Mouse (Mus musculus) MEL (cell line): ENCODE measurements at regions not wholly inside any gene's neighbourhood (a gene's known extent, or its start where the extent isn't known, plus 50 kb on each side); places are given as distances from the start of the nearest gene placed in this dataset.

Source experiments
- DNase-seq: peaks from one replicate; pipeline ENCODE4 v3.0.0; 2011; ENCODE audit warnings: low read depth, low spot score
- H3K27ac ChIP-seq: 2 replicates; pipeline ENCODE4 v1.5.1; 2012; ENCODE audit warnings: low read depth, mild to moderate bottlenecking, control low read depth, low read length, moderate library complexity; ENCODE audit not compliant: control insufficient read depth
- H3K27me3 ChIP-seq, 2 experiments: fragments of 150-350 bp in 1 of 2; sonication (generic) in 1 of 2; 2 replicates each; pipeline ENCODE4 v1.6.1; 2012; ENCODE audit warnings: low read length in 2 of 2, mild to moderate bottlenecking in 2 of 2, improper control_type of control experiment in 1 of 2, moderate library complexity in 1 of 2; ENCODE audit not compliant: insufficient read depth in 2 of 2, control insufficient read depth in 1 of 2
- H3K36me3 ChIP-seq, 2 experiments: 2 replicates each; pipeline ENCODE4 v1.6.1; 2012 to 2014; ENCODE audit warnings: low read length in 2 of 2, improper control_type of control experiment in 1 of 2, inconsistent platforms in 1 of 2, mild to moderate bottlenecking in 1 of 2; ENCODE audit not compliant: insufficient read depth in 2 of 2, control insufficient read depth in 1 of 2
- H3K4me1 ChIP-seq, 2 experiments: fragments of 150-350 bp in 1 of 2; sonication (generic) in 1 of 2; 2 replicates each; pipeline ENCODE4 v1.6.1; 2012; ENCODE audit warnings: low read length in 2 of 2, improper control_type of control experiment in 1 of 2, mild to moderate bottlenecking in 1 of 2; ENCODE audit not compliant: insufficient read depth in 2 of 2, control insufficient read depth in 1 of 2
- H3K4me3 ChIP-seq, 2 experiments: fragments of 150-350 bp in 1 of 2; sonication (generic) in 1 of 2; 2 replicates each; pipeline ENCODE4 v1.5.1; 2012; ENCODE audit warnings: low read depth in 2 of 2, low read length in 2 of 2, mild to moderate bottlenecking in 2 of 2, moderate library complexity in 2 of 2, control low read depth in 1 of 2, improper control_type of control experiment in 1 of 2; ENCODE audit not compliant: control insufficient read depth in 1 of 2, insufficient read depth in 1 of 2
- H3K79me2 ChIP-seq: 2 replicates; pipeline ENCODE4 v1.6.1; 2012; ENCODE audit warnings: mild to moderate bottlenecking, low read length, moderate library complexity; ENCODE audit not compliant: control insufficient read depth, poor library complexity, insufficient read depth
- H3K9ac ChIP-seq: 2 replicates; pipeline ENCODE4 v1.6.1; 2012; ENCODE audit warnings: low read depth, mild to moderate bottlenecking, control low read depth, low read length, moderate library complexity; ENCODE audit not compliant: control insufficient read depth, poor library complexity, severe bottlenecking
- H3K9me3 ChIP-seq: fragments of 150-350 bp; sonication (generic); replicated peaks from 2 replicates; pipeline ENCODE4 v1.6.1; 2012; ENCODE audit warnings: mild to moderate bottlenecking, low read length, improper control_type of control experiment, moderate library complexity; ENCODE audit not compliant: insufficient read depth
- BHLHE40 ChIP-seq: IDR thresholded peaks from 2 replicates; pipeline ENCODE4 v1.6.1; 2012; ENCODE audit warnings: low read depth, mild to moderate bottlenecking, inconsistent platforms, low read length, improper control_type of control experiment, borderline replicate concordance
- CTCF ChIP-seq, 3 experiments: IDR thresholded peaks in 2 of 3; conservative IDR thresholded peaks in 1 of 3; 2 replicates each; pipeline ENCODE4 v1.5.1; 2011 to 2012; ENCODE audit warnings: low read length in 3 of 3, low read depth in 2 of 3, mild to moderate bottlenecking in 2 of 3, improper control_type of control experiment in 1 of 3, inconsistent platforms in 1 of 3, mixed read lengths in 1 of 3, moderate library complexity in 1 of 3; ENCODE audit not compliant: control insufficient read depth in 1 of 3, insufficient read depth in 1 of 3, poor library complexity in 1 of 3, severe bottlenecking in 1 of 3
- ELF1 ChIP-seq: IDR thresholded peaks from 2 replicates; pipeline ENCODE4 v1.6.1; 2014; ENCODE audit warnings: low read depth, mild to moderate bottlenecking, inconsistent platforms, low read length, improper control_type of control experiment, moderate library complexity
- ETS1 ChIP-seq: IDR thresholded peaks from 2 replicates; pipeline ENCODE4 v1.6.1; 2012; ENCODE audit warnings: low read depth, mild to moderate bottlenecking, inconsistent platforms, low read length, improper control_type of control experiment, moderate library complexity
- GATA1 ChIP-seq: IDR thresholded peaks from 2 replicates; pipeline ENCODE4 v1.6.1; 2011; ENCODE audit warnings: low read depth, low read length, improper control_type of control experiment
- JUND ChIP-seq: IDR thresholded peaks from 2 replicates; pipeline ENCODE4 v1.6.1; 2011; ENCODE audit warnings: low read depth, mild to moderate bottlenecking, improper control_type of control experiment, low read length
- MAFK ChIP-seq: IDR thresholded peaks from 2 replicates; pipeline ENCODE4 v1.6.1; 2011; ENCODE audit warnings: low read depth, mild to moderate bottlenecking, low read length, improper control_type of control experiment, borderline replicate concordance
- MAX ChIP-seq: IDR thresholded peaks from 2 replicates; pipeline ENCODE4 v1.6.1; 2011; ENCODE audit warnings: low read length, improper control_type of control experiment
- MEF2A ChIP-seq: IDR thresholded peaks from 2 replicates; pipeline ENCODE4 v1.6.1; 2014; ENCODE audit warnings: low read depth, mild to moderate bottlenecking, inconsistent platforms, low read length, improper control_type of control experiment; ENCODE audit not compliant: poor library complexity, insufficient replicate concordance, severe bottlenecking; ENCODE audit errors: extremely low read depth
- MXI1 ChIP-seq: IDR thresholded peaks from 2 replicates; pipeline ENCODE4 v1.6.1; 2011; ENCODE audit warnings: mild to moderate bottlenecking, low read depth, low read length, improper control_type of control experiment
- MYB ChIP-seq: IDR thresholded peaks from 2 replicates; pipeline ENCODE4 v1.6.1; 2011; ENCODE audit warnings: mild to moderate bottlenecking, low read depth, low read length, improper control_type of control experiment
- MYC ChIP-seq: IDR thresholded peaks from 2 replicates; pipeline ENCODE4 v1.6.1; 2011; ENCODE audit warnings: low read depth, mild to moderate bottlenecking, low read length, improper control_type of control experiment, moderate library complexity
- NELFE ChIP-seq: IDR thresholded peaks from 2 replicates; pipeline ENCODE4 v1.6.1; 2011; ENCODE audit warnings: low read depth, low read length, improper control_type of control experiment
- NRF1 ChIP-seq: IDR thresholded peaks from 2 replicates; pipeline ENCODE4 v1.6.1; 2014; ENCODE audit warnings: low read depth, mild to moderate bottlenecking, inconsistent platforms, low read length, improper control_type of control experiment, moderate library complexity; ENCODE audit not compliant: poor library complexity, insufficient read depth, severe bottlenecking
- POLR2AphosphoS2 ChIP-seq: IDR thresholded peaks from 2 replicates; pipeline ENCODE4 v1.6.1; 2011; ENCODE audit warnings: low read length, improper control_type of control experiment
- TAL1 ChIP-seq: IDR thresholded peaks from 2 replicates; pipeline ENCODE4 v1.6.1; 2012; ENCODE audit warnings: mild to moderate bottlenecking, inconsistent platforms, low read length, moderate library complexity, mixed read lengths
- TBP ChIP-seq: IDR thresholded peaks from 2 replicates; pipeline ENCODE4 v1.8.0; 2011; ENCODE audit warnings: low read depth, low read length, improper control_type of control experiment
- TCF12 ChIP-seq: IDR thresholded peaks from 2 replicates; pipeline ENCODE4 v1.6.1; 2014; ENCODE audit warnings: low read depth, mild to moderate bottlenecking, inconsistent platforms, low read length, improper control_type of control experiment, moderate library complexity
- USF2 ChIP-seq, 2 experiments: IDR thresholded peaks; 2 replicates each; pipeline ENCODE4 v1.6.1; 2011 to 2012; ENCODE audit warnings: improper control_type of control experiment in 2 of 2, low read length in 2 of 2, borderline replicate concordance in 1 of 2, inconsistent platforms in 1 of 2, low read depth in 1 of 2, mild to moderate bottlenecking in 1 of 2; ENCODE audit not compliant: insufficient read depth in 1 of 2
- ZC3H11A ChIP-seq: IDR thresholded peaks from 2 replicates; pipeline ENCODE4 v1.6.1; 2012; ENCODE audit warnings: low read depth, mild to moderate bottlenecking, inconsistent platforms, low read length, improper control_type of control experiment
- ZKSCAN1 ChIP-seq: IDR thresholded peaks from 2 replicates; pipeline ENCODE4 v1.6.1; 2012; ENCODE audit warnings: low read depth, mild to moderate bottlenecking, inconsistent platforms, low read length, improper control_type of control experiment, moderate library complexity
- ZMIZ1 ChIP-seq: IDR thresholded peaks from 2 replicates; pipeline ENCODE4 v1.6.1; 2012; ENCODE audit warnings: low read depth, mild to moderate bottlenecking, inconsistent platforms, low read length, improper control_type of control experiment, moderate library complexity

DNA sequence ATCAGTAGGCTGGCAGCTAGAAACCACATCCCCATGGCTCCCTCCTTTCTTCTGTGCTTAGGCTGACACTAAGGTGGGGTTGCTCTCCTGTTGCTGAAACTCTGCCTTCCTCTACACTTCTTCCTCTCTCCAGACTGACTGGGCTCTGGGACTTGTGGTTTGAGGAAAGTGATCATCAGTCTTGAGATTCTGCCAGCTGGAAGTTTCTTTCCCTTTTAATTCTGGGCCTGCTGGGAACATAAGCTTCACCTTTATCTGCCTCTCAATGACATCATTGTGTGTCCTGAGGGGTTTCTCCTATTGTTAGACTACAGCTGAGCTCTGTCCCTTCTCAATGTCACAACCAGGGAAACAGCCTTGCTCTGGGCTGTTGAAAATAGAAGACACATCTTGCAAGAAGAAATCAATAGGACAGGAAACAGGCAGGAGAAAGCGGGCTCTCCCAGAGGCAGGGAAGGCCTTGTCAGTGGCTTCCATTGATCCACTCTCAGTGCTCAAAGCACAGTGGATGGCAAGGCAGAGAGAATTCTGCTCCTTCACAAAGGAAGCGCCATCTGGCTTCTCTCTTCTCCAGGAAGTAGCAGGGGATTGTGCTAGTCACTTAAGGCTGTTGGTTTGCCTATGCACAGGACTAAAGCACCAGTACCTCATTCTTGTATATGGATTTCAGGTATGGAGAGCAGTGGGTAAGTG lies 206.3 kb upstream of the Cdyl start:
- DNase-seq: no peak
- H3K27ac ChIP-seq: no peak overlapping the region
- H3K9me3 ChIP-seq: no peaks in the 10 kb centered on the region
- peaks cover 0 to 1% of the 10 kb centered on the region in 2 experiments; a peak in 2 of 4 replicates for H3K27me3 ChIP-seq
- no peaks in the 10 kb centered on the region for H3K4me1 ChIP-seq
- H3K4me3 ChIP-seq: no peak overlapping the region
- no peaks in the 10 kb centered on the region for H3K36me3 ChIP-seq
- TF ChIP-seq MYC: no peak
- TF ChIP-seq TBP: no peak
- no peak for TF ChIP-seq NRF1
- TF ChIP-seq TAL1: no peak
- TF ChIP-seq, all 39 proteins: peak for 0
- Histone ChIP-seq H3K9ac (no peak overlapping the region), H3K79me2 (no peaks in the 10 kb centered on the region)

DNA sequence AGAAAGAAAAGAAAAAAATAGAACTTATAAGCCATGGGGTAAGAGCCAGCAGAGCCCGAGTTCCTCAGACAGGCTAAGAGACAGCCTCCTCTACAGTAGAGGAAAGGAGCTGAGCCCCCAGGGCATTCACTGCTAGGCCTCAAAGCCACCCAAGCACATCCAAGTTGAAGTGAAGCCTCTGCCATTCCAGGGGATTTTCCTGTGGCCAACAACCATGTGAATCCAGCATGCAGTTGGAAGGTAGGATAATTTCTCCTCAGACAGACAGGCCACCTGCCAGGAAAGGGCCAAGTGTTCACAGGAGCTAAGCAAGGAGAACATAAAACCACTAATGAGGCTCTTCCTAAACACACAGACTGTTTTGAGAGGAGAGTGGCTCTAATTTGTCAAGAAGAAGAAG lies 199.6 kb upstream of the Cdyl start:
- Histone ChIP-seq H3K79me2 (no peaks in the 10 kb centered on the region), H3K4me1 (no peaks in the 10 kb centered on the region), H3K9ac (no peak overlapping the region), H3K36me3 (no peaks in the 10 kb centered on the region), H3K9me3 (no peaks in the 10 kb centered on the region), H3K4me3 (no peak overlapping the region), H3K27me3 (peaks cover 0 to 3% of the 10 kb centered on the region in 2 experiments; a peak in 2 of 4 replicates), H3K27ac (no peak overlapping the region)
- TF ChIP-seq ETS1 (no peak), MXI1 (no peak), USF2 (IDR thresholded peaks at IDR 0.05; ENCODE audit: borderline replicate concordance in 1 of 2, insufficient read depth in 1 of 2, low read depth in 1 of 2, low read length in 2 of 2) (no peak), TAL1 (no peak), GATA1 (no peak), ZC3H11A (no peak), NRF1 (no peak), POLR2AphosphoS2 (no peak), NELFE (no peak), ZMIZ1 (no peak), MAFK (no peak), CTCF (IDR thresholded peaks at IDR 0.05 in 2 of 3, conservative IDR thresholded peaks at IDR 0.05 in 1 of 3; ENCODE audit: control insufficient read depth in 1 of 3, insufficient read depth in 1 of 3, low read depth in 2 of 3, low read length in 3 of 3, poor library complexity in 1 of 3, severe bottlenecking in 1 of 3) (no peak), TCF12 (no peak), MYB (no peak), BHLHE40 (no peak), MEF2A (no peak), ELF1 (no peak), ZKSCAN1 (no peak), JUND (no peak), MAX (no peak)
- DNase-seq: no peak
